Mouse (Mus musculus) kidney, postnatal 10 days (tissue): ENCODE results near the gene Olfr874.
"Not testable (repeated sequence)": the region's sequence is repeated elsewhere in the genome, so short reads cannot be mapped to it uniquely, and the experiment has no call there.

Experiments used
- DNase-seq: peaks from one replicate; pipeline ENCODE4 v3.0.0; 2021; ENCODE audit warnings: mixed read lengths

Olfr874 gene

GRCm38 (mm10) chr9:37744806-37745205 is at the start of gene Olfr874:
Gene Olfr874, plus strand, starts transcription at chr9:37745106.
- no peak for DNase-seq

- DNase-seq = no peak
These were observed 28.8 kb upstream of the Olfr874 start, which contains the start of gene Olfr160 for GRCm38 (mm10) chr9:37716150-37716549. Gene Olfr160, minus strand, starts transcription at chr9:37716250.

DNA sequence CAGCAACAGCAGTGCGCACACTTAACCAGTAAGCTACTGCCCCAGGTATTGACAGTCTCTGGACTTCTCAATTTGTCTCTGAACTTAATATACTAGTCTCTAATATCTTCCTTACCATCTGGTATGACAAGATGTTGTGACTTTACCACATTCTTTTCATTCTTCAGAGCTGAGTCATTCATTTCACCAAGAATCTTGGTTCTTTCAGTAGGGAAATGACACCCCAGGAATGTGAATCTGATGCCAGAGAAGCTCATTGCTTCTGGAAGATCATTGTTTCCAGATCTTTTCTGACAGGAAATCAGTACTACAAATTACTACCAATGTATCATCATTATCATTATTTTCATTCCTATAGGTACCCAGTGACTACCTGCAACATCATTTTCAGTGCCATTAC is 10.6 kb upstream of the Olfr874 start:
- no peak for DNase-seq

- no peak for DNase-seq
These were observed 5.6 kb downstream of the Olfr874 start for GRCm38 (mm10) chr9:37750319-37751075.

DNA sequence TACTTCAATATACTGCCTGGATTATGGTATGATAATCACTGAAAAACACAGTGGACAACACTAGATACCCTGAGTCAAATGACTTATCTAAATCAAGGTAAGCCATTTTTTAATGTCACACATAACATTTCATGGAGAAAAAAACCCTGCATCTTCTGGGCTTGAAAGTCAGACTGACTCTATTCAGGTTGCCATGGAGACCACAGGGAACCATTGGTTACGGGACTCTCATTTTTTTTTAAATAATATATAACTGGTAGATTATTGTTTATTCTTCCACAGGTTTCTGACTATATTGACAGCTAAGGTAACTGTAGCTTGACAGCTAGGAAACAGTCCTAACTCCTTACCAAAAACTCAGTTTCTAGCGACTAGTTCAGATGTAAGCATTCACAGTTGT is 6.6 kb downstream of the Olfr874 start:
- no peak for DNase-seq

GRCm38 (mm10) chr9:37752006-37752405 is 7.1 kb downstream of the Olfr874 start:
- no peak for DNase-seq

GRCm38 (mm10) chr9:37761728-37762127 is 16.8 kb downstream of the Olfr874 start:
- DNase-seq = no peak

GRCm38 (mm10) chr9:37762541-37762940 is 17.6 kb downstream of the Olfr874 start:
- peak; percentile 34 for DNase-seq

- no peak for DNase-seq
These were observed 25.8 kb downstream of the Olfr874 start for GRCm38 (mm10) chr9:37770661-37771060.

- no peak for DNase-seq
These were observed 26.9 kb downstream of the Olfr874 start, which contains the start of gene Olfr875 for GRCm38 (mm10) chr9:37771759-37772158. Gene Olfr875, plus strand, starts transcription at chr9:37771857.

- DNase-seq = peak; percentile 33
These were observed 37.9 kb downstream of the Olfr874 start for GRCm38 (mm10) chr9:37782766-37783260.

DNA sequence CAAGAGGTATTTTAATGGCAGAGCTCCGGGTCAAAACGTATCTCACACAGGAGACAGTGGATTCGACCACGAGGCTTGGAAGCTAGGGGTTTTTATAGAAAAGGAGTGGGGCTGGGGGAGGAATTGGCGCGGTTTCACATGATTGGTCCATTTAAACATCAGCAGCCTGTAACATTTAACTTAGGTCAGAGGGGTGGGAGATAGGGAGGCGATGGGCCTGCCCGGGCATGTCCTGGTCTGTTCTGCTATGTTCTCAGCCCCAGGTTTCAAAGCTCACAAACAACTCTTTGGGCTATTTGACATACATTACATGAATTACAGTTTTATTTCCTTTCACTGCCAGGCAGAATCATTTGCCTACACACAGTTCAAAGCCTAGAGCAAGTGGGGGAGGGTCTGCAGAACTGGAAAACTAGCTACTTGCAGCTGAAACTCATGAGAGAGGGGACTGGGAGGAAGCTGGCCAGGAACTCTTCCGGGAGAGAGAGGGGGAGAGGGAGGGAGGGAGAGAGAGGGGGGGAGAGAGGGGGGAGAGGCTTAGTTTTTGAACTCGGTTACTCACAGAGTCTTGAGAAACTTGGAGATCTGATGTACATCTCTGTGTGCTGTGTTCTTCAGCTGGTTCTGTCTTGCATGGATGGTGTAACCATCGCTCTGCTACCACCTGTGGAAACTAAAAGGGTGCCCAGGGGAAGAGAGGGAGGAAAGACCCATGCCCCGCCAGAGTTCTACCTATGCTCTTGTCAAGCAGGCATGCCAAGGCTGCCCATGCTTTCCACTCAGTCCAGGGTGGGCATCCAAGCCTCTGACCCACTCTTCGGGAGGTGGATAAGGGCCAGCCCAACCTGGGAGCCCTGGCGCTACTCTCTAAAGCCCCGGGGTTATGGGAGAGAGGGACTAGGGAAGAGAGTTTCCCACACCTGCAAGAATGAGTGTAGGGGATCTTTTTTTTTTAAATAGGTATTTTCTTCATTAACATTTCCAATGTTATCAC is 38.8 kb downstream of the Olfr874 start:
- not testable (repeated sequence) for DNase-seq

DNA sequence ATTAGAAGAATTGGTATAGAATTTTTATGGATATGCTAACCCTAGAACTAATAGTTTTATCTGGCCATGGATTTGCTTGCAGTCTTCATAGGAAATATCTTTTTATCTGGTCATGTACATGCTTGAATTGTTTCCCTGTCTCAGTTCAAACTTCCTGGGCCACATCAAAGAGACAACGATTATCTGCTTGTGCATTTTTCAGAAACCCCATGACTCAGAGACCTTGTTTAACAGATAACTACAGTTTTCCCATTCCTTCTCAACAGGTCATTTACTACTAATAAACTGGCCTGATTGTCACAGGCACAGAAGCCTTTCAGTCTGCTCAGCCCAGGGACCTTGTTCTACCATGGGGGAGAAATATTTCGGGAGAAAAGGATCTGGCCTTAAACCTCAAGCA is 41.5 kb downstream of the Olfr874 start:
- no peak for DNase-seq
